Mouse (Mus musculus): ENCODE measurements around the gene Htt. TPM values are rescaled to one million over a fixed set of nuclear protein-coding genes. Genes with fewer than 3 reads are reported as not detected.
A peak's percentile ranks its signal among the peaks of the same experiment; 100 is the strongest.

Htt gene
- polyA plus RNA-seq, 1 experiment from 2014 or later, result 18.1 TPM

GRCm38 (mm10) chr5:34918785-34919184, 157.2 kb downstream of the Htt start:
- ATAC-seq (ENCODE audit: insufficient number of reproducible peaks, insufficient read depth, low FRiP score, low TSS enrichment), result no peak

DNA sequence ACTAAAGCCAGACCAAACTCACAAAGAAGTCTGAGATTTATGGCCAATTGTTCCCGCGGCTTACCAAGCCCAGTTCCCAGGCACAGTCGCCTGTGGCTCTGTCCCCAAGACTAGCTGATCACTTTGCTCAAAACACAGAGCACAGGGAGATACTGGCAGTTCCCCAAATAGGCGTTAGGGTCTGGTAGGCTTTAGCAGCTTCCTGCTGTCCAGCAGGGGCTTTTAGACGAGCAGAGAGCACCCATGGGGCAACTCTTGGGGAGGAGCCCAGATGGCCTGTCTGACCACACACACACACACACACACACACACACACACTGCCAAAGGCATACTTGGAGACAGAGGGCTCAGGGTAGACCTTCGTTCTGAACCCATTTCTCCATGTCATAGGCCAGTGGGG, 161.0 kb downstream of the Htt start:
- Histone ChIP-seq H3K4me3 (no peak overlapping the region), H3K36me3 (peaks cover 14% of the 10 kb centered on the region), H3K27me3 (no peaks in the 10 kb centered on the region), H3K27ac (no peak overlapping the region), H3K9me3 (no peaks in the 10 kb centered on the region), H3K4me2 (replicated peaks) (no peak overlapping the region), H3K9ac (no peak overlapping the region), H3K4me1 (no peaks in the 10 kb centered on the region)
- WGBS, result 74% methylated on average over 6 of the region's 6 CpGs
- ATAC-seq (ENCODE audit: insufficient number of reproducible peaks, insufficient read depth, low FRiP score, low TSS enrichment), result no peak

More at GRCm38 (mm10) chr5:34918785-34919184, 157.2 kb downstream of the Htt start:
- H3K4me3 ChIP-seq, result no peak overlapping the region
- H3K4me2 ChIP-seq (replicated peaks), result no peak overlapping the region
- H3K9ac ChIP-seq, result no peak overlapping the region
- 0 out of 2 replicates have a peak, but pooled peaks cover 3% of the 10 kb centered on the region for H3K4me1 ChIP-seq
- H3K9me3 ChIP-seq, result no peaks in the 10 kb centered on the region
- H3K27ac ChIP-seq, result no peak overlapping the region
- H3K36me3 ChIP-seq, result peaks cover 7% of the 10 kb centered on the region
- WGBS, result 80% methylated on average over 3 of the region's 3 CpGs
- no peaks in the 10 kb centered on the region for H3K27me3 ChIP-seq

DNA sequence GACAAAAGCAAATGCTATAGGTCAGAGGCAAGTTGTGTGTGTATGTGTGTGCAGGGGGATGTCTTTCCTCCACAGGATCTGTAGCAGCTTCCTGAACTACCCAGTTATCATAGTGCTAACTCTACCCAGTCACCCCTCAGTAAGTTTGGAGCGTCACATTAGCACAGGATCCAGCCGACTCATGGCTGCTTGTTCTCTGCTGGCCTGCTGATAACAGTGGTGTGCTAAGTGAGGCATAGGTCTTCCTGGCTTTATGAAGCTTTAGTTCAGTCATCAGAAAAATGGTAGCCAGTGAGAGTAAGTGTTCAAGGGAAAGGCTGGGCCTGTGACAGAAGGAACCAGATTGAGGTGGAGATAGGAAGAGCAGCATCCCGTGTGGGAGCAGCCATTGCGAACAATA, 162.4 kb downstream of the Htt start:
- H3K27me3 ChIP-seq, result no peaks in the 10 kb centered on the region
- WGBS, result 83% methylated on average over 4 of the region's 4 CpGs
- no peak overlapping the region for H3K4me2 ChIP-seq (replicated peaks)

DNA sequence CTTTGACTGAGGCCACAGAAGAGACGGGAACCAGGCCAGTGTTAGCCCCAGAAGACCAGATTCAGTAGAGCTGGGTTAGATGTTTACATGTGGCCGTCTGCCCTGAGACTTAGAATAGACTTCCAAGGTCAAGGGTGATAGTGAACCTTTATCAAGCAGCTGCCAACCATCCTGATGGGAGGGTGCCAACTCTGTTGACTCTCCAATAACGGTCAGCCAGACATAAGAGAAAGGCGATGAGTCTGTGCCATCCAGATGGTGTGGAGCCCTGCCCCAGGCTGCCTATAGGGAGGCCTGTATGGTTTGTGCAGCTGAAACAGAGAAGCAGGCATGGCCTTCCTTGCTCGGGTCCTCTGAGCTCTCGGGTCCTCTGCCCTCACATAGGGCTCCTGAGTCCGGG, 163.0 kb downstream of the Htt start:
- Histone ChIP-seq H3K27ac (no peak overlapping the region), H3K27me3 (no peaks in the 10 kb centered on the region), H3K9me3 (no peaks in the 10 kb centered on the region), H3K4me1 (no peaks in the 10 kb centered on the region), H3K4me3 (no peak overlapping the region), H3K36me3 (peaks cover 14% of the 10 kb centered on the region), H3K9ac (no peak overlapping the region), H3K4me2 (replicated peaks) (no peak overlapping the region)
- ATAC-seq (ENCODE audit: insufficient number of reproducible peaks, insufficient read depth, low FRiP score, low TSS enrichment), result no peak
- 87% methylated on average over 7 of the region's 7 CpGs for WGBS

More for the DNA sequence above, 162.4 kb downstream of the Htt start:
- Histone ChIP-seq H3K36me3 (peaks cover 14% of the 10 kb centered on the region), H3K9ac (no peak overlapping the region), H3K4me3 (no peak overlapping the region), H3K27ac (no peak overlapping the region), H3K4me1 (no peaks in the 10 kb centered on the region), H3K9me3 (no peaks in the 10 kb centered on the region)
- ATAC-seq (ENCODE audit: insufficient number of reproducible peaks, insufficient read depth, low FRiP score, low TSS enrichment), result no peak

DNA sequence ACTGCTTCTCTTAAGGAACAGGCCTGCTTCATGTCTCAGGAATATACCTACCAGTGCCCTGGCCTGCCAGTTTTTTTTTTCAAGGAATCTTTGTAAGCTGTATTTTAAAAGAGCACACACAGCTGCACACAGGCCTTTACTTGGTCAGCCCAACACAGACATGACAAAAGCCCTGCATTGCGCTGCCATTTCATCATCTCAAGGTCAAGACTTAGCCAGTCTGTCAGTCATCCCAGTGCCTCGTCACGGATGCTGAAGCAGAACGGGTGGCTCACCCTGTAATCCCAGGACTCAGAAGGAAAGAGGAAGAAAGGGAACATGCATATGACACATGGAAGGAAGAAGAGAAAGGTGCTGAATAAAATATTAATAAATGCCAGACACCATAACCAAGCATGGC, 166.1 kb downstream of the Htt start:
- no peaks in the 10 kb centered on the region for H3K9me3 ChIP-seq
- no peak overlapping the region for H3K27ac ChIP-seq
- peaks cover 18% of the 10 kb centered on the region for H3K4me1 ChIP-seq
- no peak overlapping the region for H3K4me3 ChIP-seq
- no peak overlapping the region for H3K9ac ChIP-seq
- H3K4me2 ChIP-seq (replicated peaks), result no peak overlapping the region
- H3K36me3 ChIP-seq, result peaks cover 14% of the 10 kb centered on the region
- no peak for ATAC-seq (ENCODE audit: insufficient number of reproducible peaks, insufficient read depth, low FRiP score, low TSS enrichment)
- no peaks in the 10 kb centered on the region for H3K27me3 ChIP-seq
- WGBS, result 87% methylated on average over 4 of the region's 4 CpGs

DNA sequence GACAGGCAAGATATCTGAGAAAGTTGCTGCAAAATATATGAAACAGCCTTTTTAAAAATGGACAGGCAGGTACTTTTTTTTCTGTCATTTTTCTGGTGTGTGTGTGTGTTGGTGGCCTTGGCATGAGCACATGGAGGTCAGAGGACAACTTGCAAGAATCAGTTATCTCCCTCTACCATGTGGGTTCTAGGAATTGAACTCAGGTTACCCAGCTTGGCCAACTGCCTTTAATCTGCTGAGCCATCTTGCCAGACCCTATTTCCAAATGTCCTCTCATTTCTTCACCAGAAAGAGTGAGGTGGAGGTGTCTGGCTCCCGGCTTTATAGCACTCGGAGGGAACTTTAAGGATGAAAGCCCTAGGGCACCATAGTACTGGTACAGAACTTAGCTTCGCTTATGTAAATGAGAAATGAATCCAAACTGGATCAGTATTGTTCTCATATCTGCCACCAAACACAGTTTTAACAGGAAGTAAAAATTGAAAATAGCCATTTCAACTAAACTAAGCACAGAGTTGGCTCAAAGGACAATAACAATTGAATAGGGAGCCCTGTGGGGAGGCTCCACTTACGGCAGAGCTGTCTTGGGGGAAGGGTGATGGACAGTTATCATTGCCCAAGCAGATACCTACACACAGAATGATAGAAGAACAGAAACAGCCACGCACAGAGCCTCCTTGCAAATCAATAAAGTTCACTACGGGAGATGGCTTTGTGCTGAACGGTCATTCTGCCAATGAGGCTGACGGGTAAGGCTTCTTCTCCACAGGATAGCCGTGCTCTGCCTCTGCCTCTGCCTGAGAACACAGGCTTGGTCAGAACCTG, 168.8 kb downstream of the Htt start:
- no peaks in the 10 kb centered on the region for H3K9me3 ChIP-seq
- H3K9ac ChIP-seq, result no peak overlapping the region
- H3K27ac ChIP-seq, result 0 out of 2 replicates have a peak overlapping the region, but pooled peaks have one; percentile 8
- H3K4me2 ChIP-seq (replicated peaks), result no peak overlapping the region
- H3K4me3 ChIP-seq, result no peak overlapping the region
- 89% methylated on average over 9 of the region's 9 CpGs for WGBS
- H3K36me3 ChIP-seq, result no peaks in the 10 kb centered on the region
- peaks cover 18% of the 10 kb centered on the region for H3K4me1 ChIP-seq
- ATAC-seq (ENCODE audit: insufficient number of reproducible peaks, insufficient read depth, low FRiP score, low TSS enrichment), result no peak
- no peaks in the 10 kb centered on the region for H3K27me3 ChIP-seq

DNA sequence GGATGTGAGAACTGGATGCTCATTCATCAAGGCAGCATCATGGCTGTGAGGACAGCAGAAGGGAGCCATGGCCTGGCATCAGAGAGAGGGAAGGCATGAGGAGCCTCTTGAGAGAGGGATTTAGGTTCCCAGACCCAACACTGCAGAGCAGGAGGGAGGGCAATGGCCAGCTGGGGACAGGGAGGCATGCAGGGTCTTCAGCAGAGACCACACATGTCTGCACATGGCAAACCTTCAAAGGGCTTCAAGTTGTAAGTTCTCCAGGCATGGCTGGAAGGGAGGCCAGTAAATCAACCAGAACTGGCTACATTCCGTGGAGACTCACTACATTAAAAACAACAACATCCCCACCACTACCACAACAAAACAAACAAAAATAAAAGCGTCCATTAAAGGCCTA, 169.6 kb downstream of the Htt start:
- Histone ChIP-seq H3K9ac (no peak overlapping the region), H3K4me1 (peaks cover 18% of the 10 kb centered on the region), H3K9me3 (no peaks in the 10 kb centered on the region), H3K36me3 (no peaks in the 10 kb centered on the region), H3K4me3 (no peak overlapping the region), H3K27me3 (no peaks in the 10 kb centered on the region), H3K27ac (0 out of 2 replicates have a peak overlapping the region, but pooled peaks have one; percentile 8), H3K4me2 (replicated peaks) (no peak overlapping the region)
- no peak for ATAC-seq (ENCODE audit: insufficient number of reproducible peaks, insufficient read depth, low FRiP score, low TSS enrichment)
- WGBS, result 66% methylated on average over 2 of the region's 2 CpGs

DNA sequence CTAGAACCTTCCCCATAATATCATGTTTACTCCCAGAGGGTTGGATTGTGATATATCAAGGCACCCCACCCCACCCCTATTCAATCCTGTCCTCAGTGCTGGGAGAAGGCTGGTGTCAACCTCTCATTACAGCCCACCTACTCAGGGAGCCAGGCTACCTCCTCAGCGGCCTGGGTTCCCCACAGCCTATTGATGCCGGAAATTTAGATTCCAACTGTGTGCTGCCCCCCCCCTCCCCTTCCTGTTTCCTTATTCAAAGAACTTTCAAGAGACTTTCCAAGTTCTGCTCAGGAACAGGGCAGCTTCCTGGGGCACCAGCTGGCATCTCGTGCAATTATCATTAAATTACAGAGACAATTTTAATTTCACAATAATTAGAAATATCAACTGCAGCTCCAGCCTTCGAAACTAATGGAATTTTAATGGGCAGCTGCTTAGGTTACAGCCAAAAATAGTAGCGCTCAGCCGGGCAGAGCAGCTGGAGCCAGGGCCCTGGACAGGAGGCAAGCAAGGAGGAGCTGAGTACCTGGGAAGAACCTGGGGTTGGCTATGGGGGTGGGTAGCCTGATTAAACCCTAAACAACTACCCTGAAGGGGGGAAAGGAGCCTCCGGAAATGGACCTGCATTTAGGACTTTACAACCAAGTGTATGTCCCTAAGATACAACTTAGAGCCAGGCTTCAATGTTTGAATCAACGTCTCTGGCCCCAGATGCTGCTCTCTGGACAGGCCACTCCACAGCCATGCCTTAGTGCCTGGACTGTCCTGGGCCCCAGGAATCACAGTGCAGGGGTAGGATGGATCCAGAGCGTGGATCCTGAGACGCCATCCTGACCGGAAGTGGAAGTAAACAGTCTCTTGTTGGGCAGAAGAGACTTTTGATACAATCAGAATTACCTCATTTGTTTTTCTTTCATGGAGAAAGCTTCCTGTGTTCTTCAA, 170.2 kb downstream of the Htt start:
- WGBS, result 38% methylated on average over 11 of the region's 11 CpGs
- H3K27me3 ChIP-seq, result no peaks in the 10 kb centered on the region
- H3K27ac ChIP-seq, result peak overlapping the region; percentile 80
- H3K36me3 ChIP-seq, result no peaks in the 10 kb centered on the region
- H3K9ac ChIP-seq, result no peak overlapping the region
- H3K4me3 ChIP-seq, result no peak overlapping the region
- H3K4me1 ChIP-seq, result peaks cover 18% of the 10 kb centered on the region
- H3K9me3 ChIP-seq, result no peaks in the 10 kb centered on the region
- no peak overlapping the region for H3K4me2 ChIP-seq (replicated peaks)
- no peak for ATAC-seq (ENCODE audit: insufficient number of reproducible peaks, insufficient read depth, low FRiP score, low TSS enrichment)

- WGBS, result 30% methylated on average over 4 of the region's 4 CpGs
- Histone ChIP-seq H3K4me3 (no peak overlapping the region), H3K27ac (peak overlapping the region; percentile 80)
Observed at GRCm38 (mm10) chr5:34932458-34932806, 170.9 kb downstream of the Htt start.

DNA sequence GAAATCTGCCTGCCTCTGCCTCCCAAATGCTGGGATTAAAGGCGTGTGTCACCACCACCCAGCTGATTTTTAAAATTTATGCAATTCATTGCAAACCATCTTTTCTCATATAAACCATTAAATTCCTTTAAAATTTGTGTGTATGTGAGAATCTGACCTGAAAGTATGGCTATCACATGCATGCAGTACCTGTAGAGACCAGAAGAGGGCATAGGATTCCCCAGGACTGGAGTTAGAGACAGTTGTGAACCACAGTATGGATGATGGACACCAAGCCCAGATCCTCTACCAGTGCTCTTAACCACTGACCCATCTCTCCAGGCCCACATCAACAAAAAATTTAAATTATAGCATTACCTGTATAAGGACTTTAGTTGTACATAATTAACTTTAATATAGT, 171.9 kb downstream of the Htt start:
- Histone ChIP-seq H3K36me3 (no peaks in the 10 kb centered on the region), H3K9ac (no peak overlapping the region), H3K9me3 (no peaks in the 10 kb centered on the region), H3K27ac (no peak overlapping the region), H3K4me3 (no peak overlapping the region), H3K27me3 (no peaks in the 10 kb centered on the region), H3K4me2 (replicated peaks) (no peak overlapping the region), H3K4me1 (peaks cover 18% of the 10 kb centered on the region)
- ATAC-seq (ENCODE audit: insufficient number of reproducible peaks, insufficient read depth, low FRiP score, low TSS enrichment), result no peak
- WGBS, result 84% methylated on average over 1 of the region's 1 CpGs

More at GRCm38 (mm10) chr5:34932458-34932806, 170.9 kb downstream of the Htt start:
- no peak for ATAC-seq (ENCODE audit: insufficient number of reproducible peaks, insufficient read depth, low FRiP score, low TSS enrichment)
- Histone ChIP-seq H3K9ac (no peak overlapping the region), H3K4me2 (replicated peaks) (no peak overlapping the region), H3K4me1 (peaks cover 18% of the 10 kb centered on the region), H3K27me3 (no peaks in the 10 kb centered on the region), H3K9me3 (no peaks in the 10 kb centered on the region), H3K36me3 (no peaks in the 10 kb centered on the region)

DNA sequence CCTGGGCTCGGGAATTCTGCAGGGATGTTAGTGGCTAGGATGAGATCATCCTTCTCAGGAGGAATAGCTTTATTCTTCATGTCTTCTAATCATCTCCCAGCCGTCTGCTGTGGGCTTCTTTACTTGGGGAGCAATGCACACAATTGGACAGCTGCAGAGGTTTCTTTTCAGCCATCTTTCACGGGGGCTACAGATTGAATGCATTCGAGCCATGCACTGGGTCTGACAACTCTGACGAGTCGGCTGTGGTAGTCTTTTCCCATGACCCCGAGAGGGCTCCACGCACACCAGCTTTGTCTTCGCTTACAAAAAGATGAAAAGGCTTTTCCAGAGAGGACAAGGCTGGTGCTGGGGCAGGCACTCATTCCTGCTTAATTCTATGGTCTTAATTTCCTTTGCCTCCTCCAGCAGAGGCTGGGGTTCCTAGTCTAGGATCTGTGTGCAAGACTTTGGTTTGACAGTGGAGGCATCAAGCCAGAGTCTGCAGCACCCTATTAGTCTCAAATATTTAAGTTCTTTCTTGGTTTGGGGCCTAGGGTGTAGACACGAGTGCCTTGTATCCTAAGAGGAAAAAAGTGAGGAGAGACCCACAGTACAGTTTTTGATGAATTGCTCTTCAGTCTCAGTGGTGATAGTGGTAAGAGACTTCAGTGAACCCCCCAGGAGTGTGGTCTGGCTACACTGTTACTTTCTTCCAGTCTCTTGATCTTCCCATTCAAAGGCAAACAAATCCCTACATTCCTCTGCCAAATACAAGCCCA, 180.3 kb downstream of the Htt start:
- H3K4me1 ChIP-seq, result no peaks in the 10 kb centered on the region
- H3K27ac ChIP-seq, result no peak overlapping the region
- no peaks in the 10 kb centered on the region for H3K9me3 ChIP-seq
- ATAC-seq (ENCODE audit: insufficient number of reproducible peaks, insufficient read depth, low FRiP score, low TSS enrichment), result no peak
- H3K36me3 ChIP-seq, result no peaks in the 10 kb centered on the region
- H3K27me3 ChIP-seq, result no peaks in the 10 kb centered on the region
- H3K4me2 ChIP-seq (replicated peaks), result no peak overlapping the region
- H3K4me3 ChIP-seq, result no peak overlapping the region
- no peak overlapping the region for H3K9ac ChIP-seq
- WGBS, result 66% methylated on average over 10 of the region's 10 CpGs

All from embryonic facial prominence, embryonic 12.5 days (tissue).